Mouse (Mus musculus) stomach, postnatal 0 days (tissue): ENCODE results near the gene Syp.

Experiments used
- CTCF ChIP-seq: IDR thresholded peaks from 2 replicates; pipeline ENCODE4 v1.5.1; 2016; ENCODE audit warnings: antibody characterized with exemption, low read depth, mild to moderate bottlenecking, moderate library complexity
- EP300 ChIP-seq: optimal IDR thresholded peaks from 2 replicates; pipeline ENCODE3; 2016; ENCODE audit warnings: antibody characterized with exemption

DNA sequence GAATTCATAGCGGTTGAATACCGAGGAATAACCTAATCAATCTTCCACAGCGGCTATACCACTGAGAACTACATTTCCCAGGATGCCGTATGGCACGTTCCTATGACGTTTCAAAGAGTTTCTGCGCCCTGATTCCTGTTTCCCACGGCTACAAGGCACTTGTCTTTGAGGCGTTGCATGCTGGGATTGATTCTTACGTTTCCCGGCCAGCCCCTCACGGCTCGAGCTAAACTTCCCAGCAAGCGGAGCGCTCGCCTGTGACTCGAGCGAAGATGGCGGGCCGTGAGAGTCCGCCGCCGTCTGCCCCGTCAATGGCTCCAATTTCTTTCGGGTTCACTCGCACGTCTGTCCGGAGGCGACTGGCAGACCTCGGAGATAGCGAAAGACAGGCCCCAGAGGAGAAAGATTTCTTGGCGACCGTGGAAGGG, 58.7 kb downstream of the Syp start, which contains the start of gene Gpkow:
- TF ChIP-seq CTCF (no peak), EP300 (no peak)
